Mouse (Mus musculus) ES-Bruce4 (cell line): ENCODE data around the gene Podnl1.

Experiments used
- CTCF ChIP-seq: IDR thresholded peaks from one replicate; pipeline ENCODE4 v1.8.1; 2011; ENCODE audit warnings: low read depth, low read length
- EP300 ChIP-seq: IDR thresholded peaks from 2 replicates; pipeline ENCODE4 v1.6.1; 2011; ENCODE audit warnings: low read depth, low read length; ENCODE audit not compliant: insufficient read depth
- POLR2A ChIP-seq: IDR thresholded peaks from one replicate; pipeline ENCODE4 v1.8.1; 2011; ENCODE audit warnings: low read length; ENCODE audit not compliant: insufficient read depth

DNA sequence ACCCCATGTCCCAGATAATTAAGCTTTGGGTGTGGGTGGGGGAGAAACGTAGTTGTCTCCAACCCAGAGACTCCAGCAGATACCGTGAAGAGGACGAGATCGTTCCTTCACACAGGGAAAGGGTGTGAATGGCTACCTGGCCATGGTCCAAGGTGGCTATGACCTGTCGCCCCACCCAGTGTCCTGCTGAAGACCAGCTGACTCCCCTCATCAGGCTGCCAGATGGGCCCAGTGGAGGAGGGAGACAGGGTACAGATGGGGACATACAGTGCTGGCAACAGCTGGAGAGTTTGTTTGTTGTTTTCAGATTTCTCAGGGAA lies 22.7 kb downstream of the Podnl1 start:
- TF ChIP-seq CTCF (no peak), POLR2A (no peak), EP300 (peak; percentile 79; the same call in 1 of the 2 replicates)
